Mouse (Mus musculus): ENCODE measurements around the gene H2al1e.
"Not testable (repeated sequence)": the region's sequence is repeated elsewhere in the genome, so short reads cannot be mapped to it uniquely, and the experiment has no call there.

DNA sequence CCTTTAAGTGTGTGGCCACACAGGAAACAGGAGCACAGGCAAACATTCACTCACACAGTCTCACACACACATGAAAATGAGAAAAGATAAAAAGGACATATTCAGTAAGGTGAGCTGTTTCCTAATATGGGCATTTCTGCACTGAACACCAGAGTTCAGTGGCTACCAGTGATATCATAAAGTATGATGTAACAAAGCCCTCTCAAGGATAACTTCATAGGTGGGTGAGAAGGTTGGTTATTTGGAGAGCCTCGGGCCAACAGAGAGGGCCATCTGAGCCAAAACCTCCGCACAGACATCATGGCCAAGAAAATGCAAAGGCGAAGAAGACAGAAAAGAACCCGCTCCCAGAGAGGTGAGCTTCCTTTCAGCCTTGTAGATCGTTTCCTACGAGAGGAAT is 9.5 kb downstream of the H2al1e start, which contains the start of gene H2al1h:
- TF ChIP-seq CTCF (IDR thresholded peaks at IDR 0.05; ENCODE audit: borderline replicate concordance, insufficient read depth, low read depth, low read length); POLR2A (IDR thresholded peaks at IDR 0.05; ENCODE audit: borderline replicate concordance, insufficient read depth, low read length): not testable (repeated sequence)

Measured in cerebellum, adult 2 months (tissue).